Mouse (Mus musculus): ENCODE data around the gene Abcg1.

DNA sequence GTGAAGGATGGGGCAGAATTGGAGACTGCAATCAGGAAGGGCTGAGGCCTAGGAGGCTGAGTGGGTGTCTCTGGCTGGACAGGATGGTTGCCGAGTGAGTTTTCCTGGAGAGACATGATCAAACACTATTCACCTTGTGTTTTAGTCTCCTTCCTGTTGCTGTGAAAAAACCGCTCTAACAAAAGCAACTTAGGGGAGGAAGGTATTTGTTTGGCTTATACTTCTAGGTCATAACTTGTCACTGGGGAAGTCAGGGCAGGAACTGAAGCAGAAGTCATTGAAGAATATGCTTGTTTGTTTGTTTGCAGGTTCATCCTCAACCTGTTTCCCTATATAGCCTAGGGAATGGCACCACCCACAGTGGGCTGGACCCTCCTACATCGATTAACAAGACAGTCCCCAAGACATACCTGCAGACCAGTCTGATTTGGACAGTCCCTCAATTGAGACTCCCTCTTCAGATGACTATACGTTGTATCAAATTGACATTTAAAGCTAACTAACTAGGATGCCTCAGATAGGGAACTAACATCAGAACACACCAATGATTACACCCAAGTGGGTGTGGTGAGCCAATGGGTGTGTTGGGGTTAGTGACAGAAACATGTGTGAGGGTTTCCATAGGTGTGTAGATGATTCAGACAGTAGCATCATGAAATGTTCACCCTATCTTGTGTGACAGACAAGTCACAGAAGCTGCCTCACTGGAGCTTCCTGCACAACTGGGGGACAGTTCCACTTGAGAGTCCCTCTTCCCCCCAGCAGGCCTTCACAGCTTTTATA lies 25.0 kb downstream of the Abcg1 start:
- TF ChIP-seq CTCF (IDR thresholded peaks at IDR 0.05; ENCODE audit: low read depth) (no peak), EP300 (IDR thresholded peaks at IDR 0.05; ENCODE audit: low read depth) (no peak)
